Mouse (Mus musculus) limb, embryonic 13.5 days (tissue): Measurements from ENCODE around the gene Klk7. TPM values are rescaled to one million over a fixed set of nuclear protein-coding genes. Genes with fewer than 3 reads are reported as not detected.

Experiments used
- ATAC-seq: fragments of 200-750 bp; cut with Nextera tagmentation; 2 replicates; pipeline ENCODE4 v1.8.0; 2017; ENCODE audit warnings: low read depth, moderate number of reproducible peaks, moderate TSS enrichment; ENCODE audit not compliant: low FRiP score
- H3K27ac ChIP-seq: fragments of 300-500 bp; sonication (generic); 2 replicates; pipeline ENCODE4 v1.5.1; 2015; ENCODE audit warnings: inconsistent platforms, mild to moderate bottlenecking, moderate library complexity
- H3K27me3 ChIP-seq: fragments of 300-500 bp; sonication (generic); 2 replicates; pipeline ENCODE4 v1.6.1; 2015; ENCODE audit warnings: mild to moderate bottlenecking, inconsistent platforms
- H3K36me3 ChIP-seq: fragments of 300-500 bp; sonication (generic); 2 replicates; pipeline ENCODE4 v1.6.1; 2015; ENCODE audit warnings: inconsistent platforms, mild to moderate bottlenecking, moderate library complexity
- H3K4me1 ChIP-seq: fragments of 300-500 bp; sonication (generic); 2 replicates; pipeline ENCODE4 v1.6.1; 2015; ENCODE audit warnings: inconsistent platforms
- H3K4me2 ChIP-seq: fragments of 300-500 bp; sonication (generic); replicated peaks from 2 replicates; pipeline ENCODE4 v1.6.1; 2015; ENCODE audit warnings: inconsistent platforms, mild to moderate bottlenecking, moderate library complexity
- H3K4me3 ChIP-seq: fragments of 300-500 bp; sonication (generic); 2 replicates; pipeline ENCODE4 v1.5.1; 2015; ENCODE audit warnings: moderate library complexity, mild to moderate bottlenecking, inconsistent platforms
- H3K9ac ChIP-seq: fragments of 300-500 bp; sonication (generic); 2 replicates; pipeline ENCODE4 v1.6.1; 2015; ENCODE audit warnings: mild to moderate bottlenecking, inconsistent platforms
- H3K9me3 ChIP-seq: fragments of 300-500 bp; sonication (generic); 2 replicates; pipeline ENCODE4 v1.6.1; 2016; ENCODE audit warnings: inconsistent platforms
- WGBS: fragments of 180-500 bp; shearing (Covaris S2); methylation state at CpG from one replicate; pipeline ENCODE4 v1.1.7; 2015; 5-methylcytosine and 5-hydroxymethylcytosine counted together
- polyA plus RNA-seq: library from polyadenylated mRNA; unstranded; fragments of >200 nt; fragmentation: Nextera tagmentation; extraction: Ambion mirVana; gene quantifications from 2 replicates; pipeline ENCODE4 v1.2.1, GENCODE M21; 2015

Klk7 gene
- polyA plus RNA-seq, 1 experiment from 2014 or later: not detected

DNA sequence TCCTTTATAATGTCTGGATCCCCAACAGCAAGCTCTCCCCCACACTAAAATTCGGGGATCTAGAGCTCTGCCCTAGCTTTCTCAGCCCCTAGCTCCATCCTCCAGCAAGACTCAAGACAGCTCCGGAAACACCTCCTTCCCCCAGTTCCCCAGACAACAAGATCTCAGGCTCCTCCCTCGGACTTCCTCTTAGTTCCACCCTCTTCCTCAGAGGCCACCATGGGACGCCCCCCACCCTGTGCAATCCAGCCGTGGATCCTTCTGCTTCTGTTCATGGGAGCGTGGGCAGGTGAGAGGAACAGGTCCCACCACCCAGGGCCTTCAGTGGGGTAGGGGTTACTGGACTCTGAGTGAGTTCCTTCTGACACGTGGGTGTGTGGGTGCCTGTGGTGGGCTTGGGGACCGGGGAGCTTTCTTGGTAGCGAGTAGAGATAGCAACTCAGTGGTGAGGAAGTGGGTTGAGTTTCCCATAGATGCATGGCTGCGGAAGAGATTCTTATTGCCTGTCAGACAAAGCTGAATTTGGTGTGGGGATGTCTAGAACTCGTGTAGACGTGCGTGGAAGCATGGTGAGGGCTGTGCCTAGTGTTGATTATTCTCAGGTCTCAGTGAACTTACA is 13.1 kb upstream of the Klk7 start:
- H3K4me1 ChIP-seq: peaks cover 19% of the 10 kb centered on the region
- H3K4me2 ChIP-seq: peak overlapping the region; percentile 78
- peak overlapping the region; percentile 64; the same call in 1 of the 2 replicates for H3K9ac ChIP-seq
- no peaks in the 10 kb centered on the region for H3K36me3 ChIP-seq
- no peak overlapping the region for H3K27ac ChIP-seq
- no peaks in the 10 kb centered on the region for H3K9me3 ChIP-seq
- peak; percentile 60; the same call in 1 of the 2 replicates for ATAC-seq
- 38% methylated on average over 13 of the region's 13 CpGs for WGBS
- H3K4me3 ChIP-seq: peak overlapping the region; percentile 53
- peaks cover 54% of the 10 kb centered on the region for H3K27me3 ChIP-seq

DNA sequence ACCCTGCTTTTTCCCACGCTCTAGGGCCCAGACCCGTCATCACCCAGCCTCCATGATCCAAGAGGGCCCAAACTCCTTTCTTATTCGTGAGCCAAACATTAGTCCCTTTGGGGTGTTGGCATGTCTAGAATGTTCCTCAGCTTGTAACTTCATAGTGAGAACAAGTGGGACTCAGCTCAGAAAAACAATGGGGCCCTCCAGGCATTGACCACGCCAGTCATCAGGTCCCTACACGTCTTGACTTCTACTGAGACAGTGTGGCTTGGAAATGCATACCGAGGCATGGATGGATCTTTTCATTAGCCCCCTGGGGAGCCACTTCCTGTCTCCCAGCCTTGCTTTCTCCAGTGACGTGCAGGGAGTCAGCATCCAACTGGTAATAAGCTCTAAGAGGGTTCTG is 11.2 kb upstream of the Klk7 start:
- WGBS: 62% methylated on average over 7 of the region's 7 CpGs
- Histone ChIP-seq H3K27ac (no peak overlapping the region), H3K9ac (no peak overlapping the region), H3K4me1 (peaks cover 19% of the 10 kb centered on the region), H3K4me2 (no peak overlapping the region), H3K4me3 (no peak overlapping the region), H3K27me3 (peaks cover 41% of the 10 kb centered on the region), H3K36me3 (no peaks in the 10 kb centered on the region), H3K9me3 (no peaks in the 10 kb centered on the region)
- no peak for ATAC-seq

DNA sequence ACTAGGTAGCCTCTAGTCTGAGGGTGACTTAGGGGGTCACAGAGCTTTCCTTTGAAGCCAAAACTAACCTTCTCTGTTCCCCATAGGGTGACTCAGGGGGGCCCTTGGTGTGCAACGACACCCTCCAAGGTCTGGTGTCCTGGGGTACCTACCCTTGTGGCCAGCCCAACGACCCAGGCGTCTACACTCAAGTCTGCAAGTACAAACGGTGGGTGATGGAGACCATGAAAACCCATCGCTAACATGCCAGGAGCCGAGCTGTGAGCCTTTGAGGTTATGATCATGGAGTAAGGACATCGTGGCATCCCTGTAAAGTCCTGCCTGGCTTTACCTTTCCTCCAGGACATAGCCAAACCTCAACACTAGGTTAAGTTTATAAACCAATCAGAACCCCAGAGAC is 4.1 kb downstream of the Klk7 start:
- 82% methylated on average over 7 of the region's 7 CpGs for WGBS
- ATAC-seq: no peak
- Histone ChIP-seq H3K4me2 (no peak overlapping the region), H3K27ac (no peak overlapping the region), H3K9ac (no peak overlapping the region), H3K4me1 (no peaks in the 10 kb centered on the region), H3K36me3 (no peaks in the 10 kb centered on the region), H3K9me3 (no peaks in the 10 kb centered on the region), H3K4me3 (no peak overlapping the region), H3K27me3 (0 out of 2 replicates have a peak, but pooled peaks cover 7% of the 10 kb centered on the region)

DNA sequence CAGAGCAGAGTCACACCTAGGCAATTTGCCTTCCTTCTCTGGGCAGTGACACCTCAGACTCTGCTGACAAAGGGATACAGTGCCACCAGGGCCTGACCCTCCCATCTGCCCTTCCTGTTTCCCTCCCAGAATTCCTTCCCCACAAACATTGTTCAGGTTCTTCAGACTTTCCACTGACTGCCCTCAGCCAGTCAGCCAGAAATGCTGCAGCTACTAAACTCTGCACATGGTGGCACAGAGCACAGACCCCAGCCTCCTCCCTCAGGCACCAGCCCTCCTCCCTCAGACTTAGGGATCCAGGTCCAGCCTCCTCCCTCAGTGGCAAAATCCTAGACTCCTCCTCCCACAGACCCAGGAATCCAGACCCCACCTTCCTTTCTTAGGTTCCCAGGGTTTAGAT is 5.7 kb downstream of the Klk7 start:
- Histone ChIP-seq H3K4me2 (no peak overlapping the region), H3K4me3 (no peak overlapping the region), H3K27me3 (0 out of 2 replicates have a peak, but pooled peaks cover 3% of the 10 kb centered on the region), H3K36me3 (no peaks in the 10 kb centered on the region), H3K9ac (no peak overlapping the region), H3K9me3 (no peaks in the 10 kb centered on the region), H3K4me1 (no peaks in the 10 kb centered on the region), H3K27ac (no peak overlapping the region)
- ATAC-seq: no peak

DNA sequence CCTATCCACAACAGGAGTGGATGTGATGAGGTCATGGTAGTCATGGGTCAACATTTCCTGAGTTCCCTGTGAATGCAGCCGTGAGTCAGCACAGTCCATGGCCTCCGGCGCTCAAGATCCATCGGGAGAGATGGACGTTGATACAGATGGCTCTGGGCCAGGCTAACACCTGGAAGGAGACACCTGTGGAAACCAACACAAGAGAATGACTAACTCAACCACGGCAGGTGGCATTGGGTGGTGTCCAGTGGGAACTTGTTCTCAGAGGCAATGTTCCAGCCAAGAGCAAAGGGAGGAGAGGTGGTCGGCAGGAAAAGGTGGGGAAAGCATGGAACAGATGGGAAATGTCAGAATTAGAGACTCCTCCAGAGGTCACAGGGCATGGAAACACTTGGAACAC is 10.5 kb downstream of the Klk7 start:
- H3K4me2 ChIP-seq: no peak overlapping the region
- WGBS: 89% methylated on average over 7 of the region's 7 CpGs

DNA sequence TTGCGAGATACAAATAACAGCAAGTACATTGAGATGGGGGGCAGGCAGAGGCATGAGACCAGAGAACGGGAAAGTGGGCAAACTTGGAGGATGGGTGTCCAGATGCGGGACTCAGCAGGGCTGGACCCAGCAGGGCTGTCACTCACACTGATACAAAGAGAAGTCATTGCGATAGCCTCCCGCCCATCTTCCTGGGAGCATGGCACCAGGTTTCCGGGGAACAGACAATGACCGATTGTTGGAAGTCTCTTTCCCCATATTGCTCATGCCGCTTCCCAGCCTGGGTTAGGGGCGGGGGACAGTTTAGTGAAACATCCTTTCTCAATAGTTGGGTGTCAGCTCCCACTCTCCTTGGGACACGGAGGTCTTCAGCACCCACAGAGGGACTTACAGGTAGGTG is 13.1 kb downstream of the Klk7 start, which contains the start of gene Klk6:
Gene Klk6, plus strand, starts transcription at position 301 of the 400 bp plus-strand sequence.
- no peaks in the 10 kb centered on the region for H3K27me3 ChIP-seq
- no peaks in the 10 kb centered on the region for H3K36me3 ChIP-seq
- no peak within 1 kb of the TSS for H3K27ac ChIP-seq
- WGBS: 89% methylated on average over 10 of the region's 10 CpGs
- no peak for ATAC-seq
- H3K9ac ChIP-seq: no peak within 1 kb of the TSS
- no peaks in the 10 kb centered on the region for H3K9me3 ChIP-seq
- no peaks in the 10 kb centered on the region for H3K4me1 ChIP-seq
- no peak within 1 kb of the TSS for H3K4me2 ChIP-seq
- H3K4me3 ChIP-seq: no peak within 1 kb of the TSS

More for the DNA sequence above, 10.5 kb downstream of the Klk7 start:
- no peak overlapping the region for H3K4me3 ChIP-seq
- H3K27me3 ChIP-seq: no peaks in the 10 kb centered on the region
- H3K9me3 ChIP-seq: no peaks in the 10 kb centered on the region
- H3K9ac ChIP-seq: no peak overlapping the region
- H3K36me3 ChIP-seq: no peaks in the 10 kb centered on the region
- no peaks in the 10 kb centered on the region for H3K4me1 ChIP-seq
- ATAC-seq: no peak
- no peak overlapping the region for H3K27ac ChIP-seq

DNA sequence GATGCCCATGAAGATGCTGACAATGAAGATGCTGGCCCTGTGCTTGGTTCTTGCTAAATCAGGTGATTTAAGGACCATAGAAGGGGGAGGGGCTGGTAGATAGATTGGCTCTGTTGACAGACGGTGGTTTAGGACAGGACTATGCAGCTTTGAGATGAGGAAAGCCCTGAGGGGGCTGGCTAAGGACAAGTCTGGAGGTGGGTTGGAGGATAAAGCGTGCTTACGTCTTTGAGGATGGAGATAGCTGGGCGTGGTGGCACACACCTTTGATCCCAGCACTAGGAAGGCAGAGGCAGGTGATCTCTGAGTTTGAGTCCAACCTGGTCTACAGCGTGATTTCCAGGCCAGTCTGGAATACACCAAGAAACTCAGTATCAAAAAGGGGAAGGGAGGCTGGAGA is 15.0 kb downstream of the Klk7 start:
- H3K27ac ChIP-seq: no peak overlapping the region
- 0 out of 2 replicates have a peak, but pooled peaks cover 4% of the 10 kb centered on the region for H3K9me3 ChIP-seq
- H3K4me3 ChIP-seq: no peak overlapping the region
- no peak overlapping the region for H3K9ac ChIP-seq
- no peak overlapping the region for H3K4me2 ChIP-seq
- H3K36me3 ChIP-seq: no peaks in the 10 kb centered on the region
- no peaks in the 10 kb centered on the region for H3K4me1 ChIP-seq
- no peaks in the 10 kb centered on the region for H3K27me3 ChIP-seq
- no peak for ATAC-seq
- 76% methylated on average over 5 of the region's 5 CpGs for WGBS

DNA sequence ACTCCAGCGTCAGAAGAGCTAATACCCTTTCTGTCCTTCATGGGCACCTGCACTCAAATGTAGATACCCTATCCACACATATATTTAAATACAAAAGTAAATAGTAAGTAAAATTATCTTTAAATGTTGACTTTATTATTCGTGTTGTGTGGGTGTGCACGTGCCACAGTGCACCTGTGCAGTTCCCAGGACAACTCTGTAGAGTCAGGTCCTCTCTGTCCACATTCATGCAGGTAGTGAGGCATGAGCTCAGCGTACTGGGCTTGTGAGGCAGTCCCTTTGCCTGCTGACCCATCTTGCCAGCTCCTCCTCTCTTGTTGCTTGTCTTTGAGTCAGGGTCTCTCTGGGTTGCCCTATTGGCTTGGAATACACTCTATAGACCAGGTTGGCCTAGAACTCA is 16.6 kb downstream of the Klk7 start:
- 78% methylated on average over 4 of the region's 4 CpGs for WGBS
- Histone ChIP-seq H3K4me3 (no peak overlapping the region), H3K4me2 (no peak overlapping the region), H3K9ac (no peak overlapping the region), H3K27me3 (no peaks in the 10 kb centered on the region), H3K9me3 (0 out of 2 replicates have a peak, but pooled peaks cover 4% of the 10 kb centered on the region), H3K27ac (no peak overlapping the region), H3K36me3 (no peaks in the 10 kb centered on the region), H3K4me1 (no peaks in the 10 kb centered on the region)
- no peak for ATAC-seq

DNA sequence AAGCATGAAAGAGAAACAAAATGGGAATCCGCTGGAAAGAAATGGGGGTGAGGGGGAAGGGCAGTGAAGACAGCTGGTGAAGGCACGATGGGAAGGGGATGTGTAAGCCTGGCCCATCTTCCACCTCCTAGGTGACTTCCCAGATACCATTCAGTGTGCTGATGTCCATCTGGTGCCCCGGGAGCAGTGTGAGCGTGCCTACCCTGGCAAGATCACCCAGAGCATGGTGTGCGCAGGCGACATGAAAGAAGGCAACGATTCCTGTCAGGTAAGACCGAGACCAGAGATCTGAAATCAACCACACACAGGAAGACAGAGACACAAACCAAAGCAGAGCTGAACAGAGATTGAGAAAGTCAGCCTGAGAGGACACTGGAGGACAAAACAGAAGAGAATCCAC is 17.9 kb downstream of the Klk7 start:
- Histone ChIP-seq H3K4me3 (no peak overlapping the region), H3K36me3 (no peaks in the 10 kb centered on the region), H3K9ac (no peak overlapping the region), H3K4me2 (no peak overlapping the region), H3K27me3 (no peaks in the 10 kb centered on the region), H3K27ac (no peak overlapping the region), H3K9me3 (0 out of 2 replicates have a peak, but pooled peaks cover 4% of the 10 kb centered on the region), H3K4me1 (no peaks in the 10 kb centered on the region)
- WGBS: 91% methylated on average over 8 of the region's 8 CpGs
- no peak for ATAC-seq

DNA sequence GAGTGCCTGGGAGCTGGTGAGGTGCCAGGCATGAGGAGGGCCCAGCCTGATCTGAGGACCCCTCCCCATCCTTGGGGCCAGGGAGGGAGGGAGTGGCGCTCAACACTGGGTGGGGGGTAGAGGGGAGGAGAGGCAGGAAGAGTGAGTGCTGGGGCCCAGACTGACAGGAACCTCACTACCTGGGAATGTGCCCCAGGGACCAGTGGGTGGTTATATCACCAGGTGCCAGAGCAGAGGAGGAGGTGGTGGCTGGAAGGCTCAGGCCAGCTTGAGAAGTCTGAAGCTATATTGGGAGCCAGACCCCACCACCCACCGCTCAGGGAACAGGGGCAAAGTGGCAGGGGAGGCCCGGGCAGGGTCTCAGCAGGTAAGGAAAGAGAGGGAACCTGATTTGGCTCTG is 30.6 kb downstream of the Klk7 start, which contains the start of gene Klk5:
Gene Klk5, plus strand, starts transcription at position 271 of the 400 bp plus-strand sequence.
- ATAC-seq: no peak
- 42% methylated on average over 3 of the region's 3 CpGs for WGBS
- no peaks in the 10 kb centered on the region for H3K4me1 ChIP-seq

DNA sequence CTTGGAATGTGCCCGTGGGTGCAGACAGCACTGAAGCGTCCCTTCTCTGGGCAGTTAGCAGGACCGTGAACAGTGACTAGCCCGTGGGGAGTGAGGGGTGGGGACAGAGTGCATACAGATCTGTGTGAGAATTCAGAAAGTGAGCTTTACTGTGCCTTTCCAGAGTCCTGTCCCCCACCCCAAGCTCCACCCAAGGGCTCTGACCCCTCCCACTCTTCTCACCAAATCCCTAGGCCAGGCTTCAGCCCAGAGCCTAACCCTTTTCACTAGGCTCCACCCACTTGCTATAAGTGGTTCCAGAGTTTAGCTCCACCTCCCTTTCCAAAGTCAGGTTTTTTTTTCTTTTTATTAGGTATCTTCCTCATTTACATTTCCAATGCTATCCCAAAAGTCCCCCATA is 32.7 kb downstream of the Klk7 start:
- 80% methylated on average over 4 of the region's 4 CpGs for WGBS
- H3K4me2 ChIP-seq: no peak overlapping the region
- H3K36me3 ChIP-seq: no peaks in the 10 kb centered on the region
- no peak for ATAC-seq
- no peaks in the 10 kb centered on the region for H3K9me3 ChIP-seq
- H3K9ac ChIP-seq: no peak overlapping the region
- no peaks in the 10 kb centered on the region for H3K27me3 ChIP-seq
- H3K4me3 ChIP-seq: no peak overlapping the region
- no peaks in the 10 kb centered on the region for H3K4me1 ChIP-seq
- H3K27ac ChIP-seq: no peak overlapping the region

More for the DNA sequence above, 30.6 kb downstream of the Klk7 start, which contains the start of gene Klk5:
- no peaks in the 10 kb centered on the region for H3K9me3 ChIP-seq
- H3K4me2 ChIP-seq: no peak within 1 kb of the TSS
- H3K4me3 ChIP-seq: no peak within 1 kb of the TSS
- no peak within 1 kb of the TSS for H3K9ac ChIP-seq
- no peaks in the 10 kb centered on the region for H3K27me3 ChIP-seq
- no peaks in the 10 kb centered on the region for H3K36me3 ChIP-seq
- H3K27ac ChIP-seq: no peak within 1 kb of the TSS

DNA sequence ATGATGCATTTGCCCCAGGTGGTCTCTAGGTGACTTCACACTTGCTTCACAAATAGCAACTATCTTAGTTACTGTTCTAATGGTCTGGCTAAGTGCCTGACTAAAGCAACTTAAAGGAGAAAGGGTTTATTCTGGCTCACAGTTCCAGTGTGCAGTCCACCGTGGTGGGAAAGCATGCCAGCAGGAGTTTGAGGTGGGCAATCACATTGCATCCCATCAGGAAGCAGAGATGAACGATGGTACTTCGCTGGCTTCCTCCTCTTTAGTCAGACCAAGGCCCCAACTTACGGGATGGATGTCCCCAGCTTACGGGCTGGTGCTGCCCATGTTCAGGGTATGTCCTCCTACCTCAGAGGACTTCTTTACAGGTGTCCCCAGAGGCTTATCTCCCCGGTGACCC is 40.5 kb downstream of the Klk7 start:
- 89% methylated on average over 6 of the region's 6 CpGs for WGBS
- H3K4me3 ChIP-seq: no peak overlapping the region
- H3K27ac ChIP-seq: no peak overlapping the region
- H3K9ac ChIP-seq: no peak overlapping the region
- no peak overlapping the region for H3K4me2 ChIP-seq
- no peaks in the 10 kb centered on the region for H3K27me3 ChIP-seq
- no peaks in the 10 kb centered on the region for H3K9me3 ChIP-seq
- ATAC-seq: no peak
- H3K4me1 ChIP-seq: no peaks in the 10 kb centered on the region
- no peaks in the 10 kb centered on the region for H3K36me3 ChIP-seq
